Mouse (Mus musculus) kidney, adult 11 months (tissue): ENCODE data around the gene Tra2b.
"Not testable (repeated sequence)": the region's sequence is repeated elsewhere in the genome, so short reads cannot be mapped to it uniquely, and the experiment has no call there.

Experiments
- DNase-seq: peaks from one replicate; pipeline ENCODE4 v3.0.0; 2022

Tra2b gene

GRCm38 (mm10) chr16:22241376-22242238 lies 24.2 kb downstream of the Tra2b start:
- DNase-seq = no peak

GRCm38 (mm10) chr16:22240856-22241255 lies 24.9 kb downstream of the Tra2b start:
- no peak for DNase-seq

GRCm38 (mm10) chr16:22239978-22240377 lies 25.8 kb downstream of the Tra2b start:
- no peak for DNase-seq

GRCm38 (mm10) chr16:22238928-22239620 lies 26.7 kb downstream of the Tra2b start:
- DNase-seq = no peak

- DNase-seq = not testable (repeated sequence)
These were observed 27.4 kb downstream of the Tra2b start for GRCm38 (mm10) chr16:22238402-22238801.

GRCm38 (mm10) chr16:22236814-22237213 lies 29.0 kb downstream of the Tra2b start:
- DNase-seq = no peak

- no peak for DNase-seq
These were observed 31.3 kb downstream of the Tra2b start for GRCm38 (mm10) chr16:22234535-22234934.

GRCm38 (mm10) chr16:22230276-22230675 lies 35.5 kb downstream of the Tra2b start:
- not testable (repeated sequence) for DNase-seq

- DNase-seq = no peak
These were observed 62.3 kb downstream of the Tra2b start for GRCm38 (mm10) chr16:22203501-22203900.

GRCm38 (mm10) chr16:22201858-22202257 lies 63.9 kb downstream of the Tra2b start:
- DNase-seq = no peak

GRCm38 (mm10) chr16:22200476-22200875 lies 65.3 kb downstream of the Tra2b start:
- DNase-seq = no peak
